Mouse (Mus musculus): ENCODE data around the gene Ube2f. TPM values are rescaled to one million over a fixed set of nuclear protein-coding genes. Genes with fewer than 3 reads are reported as not detected.

Ube2f gene
- polyA plus RNA-seq, 1 experiment from 2014 or later: 49.1 TPM

DNA sequence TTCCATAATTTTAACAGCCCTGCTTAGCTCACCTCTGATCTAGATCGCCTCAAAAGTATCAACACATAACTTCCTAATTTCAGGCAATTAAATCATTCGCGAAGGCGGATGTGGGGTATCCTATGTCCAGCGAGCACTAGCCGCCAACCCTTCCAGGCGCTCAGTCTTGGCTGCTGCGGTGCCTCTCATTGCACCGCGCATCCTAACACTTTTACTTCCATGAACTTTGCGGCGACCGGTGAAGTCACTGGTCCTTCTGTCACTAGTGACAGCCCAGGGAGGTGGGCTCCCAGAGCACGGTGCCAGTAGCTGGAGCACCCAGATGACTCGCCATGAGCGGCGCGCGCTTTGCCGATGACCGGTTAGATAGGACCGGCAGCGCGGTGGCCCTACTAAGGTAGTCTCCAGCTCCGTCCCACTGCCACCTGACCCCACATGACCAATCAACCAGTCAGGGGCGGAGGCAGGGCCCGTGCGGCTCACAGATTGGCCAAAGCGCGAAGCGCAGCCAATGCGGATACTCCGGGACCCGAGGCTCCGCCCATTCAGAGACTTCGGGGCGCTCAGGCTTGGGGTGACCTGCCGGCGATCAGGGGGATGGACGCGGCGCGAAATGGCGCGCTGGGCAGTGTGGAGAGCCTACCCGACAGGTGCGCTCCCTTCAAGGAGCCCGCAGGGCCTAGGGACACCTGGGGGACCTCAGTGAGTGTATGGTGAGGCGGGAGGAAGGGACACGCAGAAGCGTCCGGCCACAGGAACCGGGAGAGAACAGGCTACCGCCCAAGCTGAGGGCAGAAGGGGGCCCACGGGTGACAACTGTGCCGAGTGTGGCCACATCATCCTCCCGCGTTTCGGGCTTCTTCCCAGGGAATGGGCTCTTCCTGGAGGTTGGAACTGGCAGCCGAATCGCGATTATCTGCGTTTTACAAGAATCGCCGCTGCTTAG, 48.0 kb downstream of the Ube2f start, which contains the start of gene Scly:
Gene Scly (plus strand): TSS at position 540 of the 946 bp plus-strand sequence.
- Histone ChIP-seq H3K36me3 (replicated peaks; ENCODE audit: insufficient read depth, low read length) (peaks cover 11% of the 10 kb centered on the region), H3K9me3 (ENCODE audit: low read length) (no peaks in the 10 kb centered on the region), H3K9ac (replicated peaks) (peak within 1 kb of the TSS; percentile 96), H3K27ac (ENCODE audit: low read depth) (peak within 1 kb of the TSS; percentile 56), H3K4me2 (ENCODE audit: low read depth, low read length) (peak within 1 kb of the TSS; percentile 93), H3K27me3 (ENCODE audit: insufficient read depth, low read length) (no peaks in the 10 kb centered on the region), H3K4me1 (ENCODE audit: insufficient read depth) (peaks cover 42% of the 10 kb centered on the region), H3K4me3 (ENCODE audit: low read depth, low read length) (peak within 1 kb of the TSS; percentile 97)
- ATAC-seq (peak; percentile 98), DNase-seq (peak; percentile 97)
- TF ChIP-seq EP300 (IDR thresholded peaks at IDR 0.05; ENCODE audit: low read depth): no peak
- no peak for TF ChIP-seq CTCF (IDR thresholded peaks at IDR 0.05; ENCODE audit: low read depth)
- WGBS (ENCODE audit: insufficient replicate concordance): under 1% methylated on average over 63 of the region's 65 CpGs

DNA sequence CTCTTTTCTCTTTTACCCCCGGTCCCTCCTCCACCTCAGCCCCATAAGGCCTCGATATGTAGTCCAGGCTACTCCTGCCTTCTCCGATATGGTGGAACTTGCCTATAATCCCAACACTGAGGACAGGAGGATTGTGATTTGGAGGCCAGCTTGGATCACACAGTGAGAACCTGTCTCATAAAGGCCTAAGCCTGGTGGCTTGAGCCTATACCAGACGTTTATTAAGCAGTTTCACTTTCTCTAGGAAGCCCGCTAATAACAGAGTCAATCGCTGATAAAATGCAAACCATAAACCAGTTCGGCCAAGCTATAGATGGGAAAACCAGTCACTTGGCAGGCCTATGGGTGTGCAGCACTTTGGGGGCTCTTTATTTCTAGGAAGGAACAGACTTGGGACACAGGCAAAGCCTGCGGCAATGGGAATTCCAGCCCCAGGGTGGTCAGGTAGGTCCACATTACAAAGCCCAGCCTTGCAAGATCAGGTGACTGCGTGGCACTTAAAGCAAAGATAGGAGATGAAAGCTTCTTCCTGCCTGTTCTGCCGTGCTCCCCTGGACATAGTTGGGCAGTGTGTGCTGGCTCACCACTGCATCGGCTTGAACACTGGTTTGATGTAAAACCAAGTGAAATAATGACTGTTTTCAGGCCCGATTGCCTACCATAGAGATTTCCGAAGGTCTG, 49.1 kb downstream of the Ube2f start:
- WGBS (ENCODE audit: insufficient replicate concordance): 50% methylated on average over 13 of the region's 13 CpGs
- no peak for DNase-seq
- peak overlapping the region; percentile 96 for H3K9ac ChIP-seq (replicated peaks)

GRCm38 (mm10) chr1:91299707-91300426, 49.8 kb downstream of the Ube2f start:
- H3K9ac ChIP-seq (replicated peaks): peak overlapping the region; percentile 96; the same call in 1 of the 2 replicates
- H3K27ac ChIP-seq (ENCODE audit: low read depth): peak overlapping the region; percentile 56
- peaks cover 23% of the 10 kb centered on the region for H3K36me3 ChIP-seq (replicated peaks; ENCODE audit: insufficient read depth, low read length)
- H3K4me2 ChIP-seq (ENCODE audit: low read depth, low read length): peak overlapping the region; percentile 93
- TF ChIP-seq CTCF (IDR thresholded peaks at IDR 0.05; ENCODE audit: low read depth) (no peak), EP300 (IDR thresholded peaks at IDR 0.05; ENCODE audit: low read depth) (no peak)
- no peaks in the 10 kb centered on the region for H3K9me3 ChIP-seq (ENCODE audit: low read length)
- WGBS (ENCODE audit: insufficient replicate concordance): 51% methylated on average over 5 of the region's 5 CpGs
- H3K4me1 ChIP-seq (ENCODE audit: insufficient read depth): peaks cover 42% of the 10 kb centered on the region
- peak overlapping the region; percentile 97 for H3K4me3 ChIP-seq (ENCODE audit: low read depth, low read length)
- DNase-seq: peak; percentile 64
- no peak for ATAC-seq
- no peaks in the 10 kb centered on the region for H3K27me3 ChIP-seq (ENCODE audit: insufficient read depth, low read length)

More for the DNA sequence above, 49.1 kb downstream of the Ube2f start:
- no peak for ATAC-seq
- Histone ChIP-seq H3K9me3 (ENCODE audit: low read length) (no peaks in the 10 kb centered on the region), H3K4me2 (ENCODE audit: low read depth, low read length) (peak overlapping the region; percentile 93), H3K4me1 (ENCODE audit: insufficient read depth) (peaks cover 42% of the 10 kb centered on the region), H3K4me3 (ENCODE audit: low read depth, low read length) (peak overlapping the region; percentile 97), H3K36me3 (replicated peaks; ENCODE audit: insufficient read depth, low read length) (peaks cover 19% of the 10 kb centered on the region), H3K27me3 (ENCODE audit: insufficient read depth, low read length) (no peaks in the 10 kb centered on the region), H3K27ac (ENCODE audit: low read depth) (peak overlapping the region; percentile 56)
- TF ChIP-seq CTCF (IDR thresholded peaks at IDR 0.05; ENCODE audit: low read depth) (no peak), EP300 (IDR thresholded peaks at IDR 0.05; ENCODE audit: low read depth) (no peak)

DNA sequence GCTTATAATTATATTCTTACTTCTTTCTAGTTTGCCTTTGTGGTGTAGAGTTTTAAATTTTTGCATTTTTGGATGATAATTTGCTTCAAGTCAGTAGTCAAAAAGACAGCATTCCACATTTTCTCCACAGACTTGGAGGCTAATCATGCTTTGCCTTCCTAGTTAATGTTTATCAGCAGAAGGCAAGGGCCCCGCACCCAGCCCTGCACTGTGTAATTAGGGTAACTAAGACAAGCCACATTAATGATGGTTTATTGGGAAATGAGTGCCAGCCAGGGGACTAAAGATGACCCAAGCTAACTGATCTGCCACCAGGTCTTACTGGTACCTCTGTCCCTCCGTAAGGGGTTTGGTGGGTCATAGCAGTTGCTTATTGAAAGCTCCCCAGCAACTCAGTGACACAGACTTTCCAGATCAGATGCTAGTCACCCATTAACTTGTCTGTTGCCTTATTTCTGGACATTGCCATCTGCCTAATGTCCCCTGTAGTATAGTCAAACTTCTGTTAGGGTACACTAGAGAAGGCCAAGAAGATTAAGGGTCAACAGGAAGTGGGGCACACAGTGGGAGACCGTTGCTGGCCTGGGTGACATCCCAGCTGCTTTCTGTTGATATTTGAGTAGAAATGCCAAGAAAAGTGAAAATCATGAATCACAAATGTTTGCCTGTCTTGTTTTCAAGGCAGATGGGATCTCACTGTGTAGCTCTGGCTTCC, 51.3 kb downstream of the Ube2f start:
- peak; percentile 48 for DNase-seq
- Histone ChIP-seq H3K9ac (replicated peaks) (no peak overlapping the region), H3K4me1 (ENCODE audit: insufficient read depth) (peaks cover 42% of the 10 kb centered on the region), H3K36me3 (replicated peaks; ENCODE audit: insufficient read depth, low read length) (peaks cover 35% of the 10 kb centered on the region), H3K9me3 (ENCODE audit: low read length) (no peaks in the 10 kb centered on the region), H3K4me3 (ENCODE audit: low read depth, low read length) (no peak overlapping the region), H3K4me2 (ENCODE audit: low read depth, low read length) (peak overlapping the region; percentile 54), H3K27ac (ENCODE audit: low read depth) (peak overlapping the region; percentile 84), H3K27me3 (ENCODE audit: insufficient read depth, low read length) (no peaks in the 10 kb centered on the region)
- TF ChIP-seq EP300 (IDR thresholded peaks at IDR 0.05; ENCODE audit: low read depth) (no peak), CTCF (IDR thresholded peaks at IDR 0.05; ENCODE audit: low read depth) (no peak)
- 54% methylated on average over 3 of the region's 3 CpGs for WGBS (ENCODE audit: insufficient replicate concordance)
- ATAC-seq: no peak; the same call in 1 of the 2 replicates

GRCm38 (mm10) chr1:91302021-91302420, 51.9 kb downstream of the Ube2f start:
- ATAC-seq (no peak), DNase-seq (no peak)
- H3K27me3 ChIP-seq (ENCODE audit: insufficient read depth, low read length): no peaks in the 10 kb centered on the region
- H3K4me2 ChIP-seq (ENCODE audit: low read depth, low read length): peak overlapping the region; percentile 54; the same call in 1 of the 2 replicates
- 80% methylated on average over 3 of the region's 3 CpGs for WGBS (ENCODE audit: insufficient replicate concordance)
- H3K27ac ChIP-seq (ENCODE audit: low read depth): peak overlapping the region; percentile 84
- H3K9ac ChIP-seq (replicated peaks): 0 out of 2 replicates have a peak overlapping the region, but pooled peaks have one; percentile 16
- no peak for TF ChIP-seq CTCF (IDR thresholded peaks at IDR 0.05; ENCODE audit: low read depth)
- no peak for TF ChIP-seq EP300 (IDR thresholded peaks at IDR 0.05; ENCODE audit: low read depth)
- H3K4me3 ChIP-seq (ENCODE audit: low read depth, low read length): no peak overlapping the region
- H3K4me1 ChIP-seq (ENCODE audit: insufficient read depth): peaks cover 42% of the 10 kb centered on the region
- peaks cover 37% of the 10 kb centered on the region for H3K36me3 ChIP-seq (replicated peaks; ENCODE audit: insufficient read depth, low read length)
- H3K9me3 ChIP-seq (ENCODE audit: low read length): no peaks in the 10 kb centered on the region

Data from liver, postnatal 0 days (tissue).